Mouse (Mus musculus): Measurements from ENCODE around the gene Sec22b. TPM values are rescaled to one million over a fixed set of nuclear protein-coding genes. Genes with fewer than 3 reads are reported as not detected.

The Sec22b gene
- polyA plus RNA-seq, 1 experiment from 2014 or later = 187 TPM

- Histone ChIP-seq H3K27me3 (replicated peaks; ENCODE audit: control insufficient read depth, insufficient read depth, low read length) (no peaks in the 10 kb centered on the region), H3K4me2 (ENCODE audit: low read depth, low read length) (no peak overlapping the region), H3K4me1 (ENCODE audit: control insufficient read depth, insufficient read depth, low read length) (peaks cover 63% of the 10 kb centered on the region), H3K36me3 (ENCODE audit: control insufficient read depth, insufficient read depth, low read length) (no peaks in the 10 kb centered on the region), H3K4me3 (ENCODE audit: low read depth, low read length) (no peak overlapping the region), H3K9me3 (ENCODE audit: control insufficient read depth, low read length) (no peaks in the 10 kb centered on the region), H3K27ac (replicated peaks; ENCODE audit: low read depth, low read length) (peak overlapping the region; percentile 81), H3K9ac (ENCODE audit: low read depth, low read length) (no peak overlapping the region)
- ATAC-seq (ENCODE audit: low read depth) (no peak), DNase-seq (ENCODE audit: low spot score) (no peak)
- 16% methylated on average over 10 of the region's 10 CpGs for WGBS
These were observed 38.9 kb downstream of the Sec22b start for GRCm38 (mm10) chr3:97939626-97940510.

DNA sequence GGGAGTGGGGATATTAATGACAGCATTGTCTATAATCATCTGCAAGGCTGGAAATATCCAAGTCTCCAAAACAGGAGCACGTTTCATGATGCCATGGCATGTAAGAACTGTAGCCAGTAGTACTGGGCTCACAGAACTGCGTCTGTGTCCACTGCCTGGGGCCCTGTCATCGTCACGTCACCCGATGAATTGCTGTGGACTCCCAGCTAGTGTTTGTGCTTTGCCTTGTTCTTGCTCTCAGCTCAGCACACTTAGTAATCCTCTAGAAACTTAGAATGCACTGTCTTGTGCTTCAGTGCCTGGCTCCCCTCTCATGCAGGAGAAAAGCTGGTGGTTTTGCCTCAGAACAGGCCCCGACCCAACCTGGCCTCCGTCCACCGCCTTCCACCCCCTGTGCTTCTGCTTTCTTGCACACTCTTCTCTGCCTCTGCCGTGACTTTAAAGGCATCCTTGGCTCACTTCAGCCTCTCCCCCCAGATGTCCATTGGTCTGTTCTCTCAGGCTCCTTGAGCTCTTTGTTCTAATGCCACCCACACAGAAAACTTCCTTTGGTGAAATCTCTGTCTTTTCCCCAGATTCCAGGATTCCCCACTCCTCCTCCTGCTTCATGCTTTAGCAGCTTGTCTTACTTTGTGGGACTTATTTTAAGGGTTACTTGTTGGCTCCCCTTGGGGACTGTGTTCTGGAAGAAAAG is 39.7 kb downstream of the Sec22b start:
- Histone ChIP-seq H3K9ac (ENCODE audit: low read depth, low read length) (peak overlapping the region; percentile 37; the same call in 1 of the 2 replicates), H3K4me1 (ENCODE audit: control insufficient read depth, insufficient read depth, low read length) (peaks cover 64% of the 10 kb centered on the region), H3K9me3 (ENCODE audit: control insufficient read depth, low read length) (no peaks in the 10 kb centered on the region), H3K27me3 (replicated peaks; ENCODE audit: control insufficient read depth, insufficient read depth, low read length) (no peaks in the 10 kb centered on the region), H3K4me2 (ENCODE audit: low read depth, low read length) (no peak overlapping the region), H3K27ac (replicated peaks; ENCODE audit: low read depth, low read length) (peak overlapping the region; percentile 81), H3K4me3 (ENCODE audit: low read depth, low read length) (no peak overlapping the region), H3K36me3 (ENCODE audit: control insufficient read depth, insufficient read depth, low read length) (no peaks in the 10 kb centered on the region)
- 21% methylated on average over 9 of the region's 9 CpGs for WGBS
- ATAC-seq (ENCODE audit: low read depth) (no peak), DNase-seq (ENCODE audit: low spot score) (peak; percentile 42)

GRCm38 (mm10) chr3:97941440-97942259 is 40.7 kb downstream of the Sec22b start:
- Histone ChIP-seq H3K4me3 (ENCODE audit: low read depth, low read length) (no peak overlapping the region), H3K4me2 (ENCODE audit: low read depth, low read length) (peak overlapping the region; percentile 40), H3K4me1 (ENCODE audit: control insufficient read depth, insufficient read depth, low read length) (peaks cover 64% of the 10 kb centered on the region), H3K27ac (replicated peaks; ENCODE audit: low read depth, low read length) (peak overlapping the region; percentile 81), H3K36me3 (ENCODE audit: control insufficient read depth, insufficient read depth, low read length) (no peaks in the 10 kb centered on the region), H3K27me3 (replicated peaks; ENCODE audit: control insufficient read depth, insufficient read depth, low read length) (no peaks in the 10 kb centered on the region), H3K9me3 (ENCODE audit: control insufficient read depth, low read length) (no peaks in the 10 kb centered on the region), H3K9ac (ENCODE audit: low read depth, low read length) (peak overlapping the region; percentile 47)
- 22% methylated on average over 11 of the region's 11 CpGs for WGBS
- ATAC-seq (ENCODE audit: low read depth) = peak; percentile 37
- DNase-seq (ENCODE audit: low spot score) = peak; percentile 52

DNA sequence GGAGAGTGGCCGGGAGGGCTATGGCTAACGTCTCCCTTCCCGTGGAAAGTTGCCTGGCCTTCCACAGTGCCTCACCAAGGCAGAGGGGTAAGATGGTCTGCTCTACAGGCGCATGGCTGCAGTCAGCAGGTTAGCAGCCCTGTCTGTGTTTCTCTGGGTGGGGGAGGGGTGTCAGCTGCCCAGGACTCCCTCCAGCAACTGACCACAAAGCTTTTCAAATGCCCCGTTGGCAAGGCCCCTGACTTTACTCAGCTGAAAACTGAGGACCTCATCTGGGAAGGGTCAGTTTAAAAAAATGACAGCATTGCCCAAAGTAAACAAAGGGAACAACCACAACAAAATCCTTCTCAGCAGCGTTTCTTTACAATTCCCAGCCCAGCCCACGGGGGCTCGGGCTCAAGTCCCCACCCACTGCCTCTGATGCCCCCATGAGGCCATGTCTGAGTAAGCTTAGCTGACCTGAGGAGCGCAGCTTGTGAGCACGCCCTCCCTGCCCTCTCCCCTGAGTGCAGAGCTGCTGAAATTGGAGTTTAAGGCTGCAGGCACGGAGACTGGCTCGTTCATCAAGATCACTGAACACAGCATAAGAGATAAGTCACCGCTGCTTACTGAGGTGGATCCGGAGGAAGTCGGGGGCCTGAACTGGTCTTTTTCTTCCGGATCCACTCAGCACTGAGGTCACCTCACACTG is 41.4 kb downstream of the Sec22b start:
- peak; percentile 44 for ATAC-seq (ENCODE audit: low read depth)

DNA sequence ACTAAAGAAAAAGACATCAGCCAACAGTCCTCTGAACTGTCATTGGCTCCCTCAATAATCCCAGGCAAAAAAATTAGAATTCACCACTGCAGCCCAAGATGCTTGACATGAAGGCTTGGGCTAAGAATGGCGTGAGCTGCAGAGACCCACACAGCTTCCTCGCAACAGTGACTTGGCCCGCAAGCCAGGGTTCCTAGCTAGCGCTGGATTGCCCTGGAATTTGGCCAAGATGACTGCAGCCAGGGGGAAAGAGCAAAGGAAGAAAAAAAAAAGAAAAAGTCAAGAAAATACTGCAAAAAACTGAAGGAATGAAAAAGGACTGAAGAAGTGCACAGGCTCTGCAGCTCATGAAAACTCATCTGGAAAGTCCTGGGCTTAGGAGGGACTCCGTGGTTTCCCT is 43.5 kb downstream of the Sec22b start:
- Histone ChIP-seq H3K27me3 (replicated peaks; ENCODE audit: control insufficient read depth, insufficient read depth, low read length) (no peaks in the 10 kb centered on the region), H3K4me2 (ENCODE audit: low read depth, low read length) (no peak overlapping the region), H3K9me3 (ENCODE audit: control insufficient read depth, low read length) (no peaks in the 10 kb centered on the region), H3K4me3 (ENCODE audit: low read depth, low read length) (no peak overlapping the region), H3K9ac (ENCODE audit: low read depth, low read length) (no peak overlapping the region), H3K4me1 (ENCODE audit: control insufficient read depth, insufficient read depth, low read length) (peaks cover 48% of the 10 kb centered on the region), H3K36me3 (ENCODE audit: control insufficient read depth, insufficient read depth, low read length) (no peaks in the 10 kb centered on the region), H3K27ac (replicated peaks; ENCODE audit: low read depth, low read length) (no peak overlapping the region)
- WGBS = 48% methylated on average over 5 of the region's 5 CpGs
- DNase-seq (ENCODE audit: low spot score) = peak; percentile 72
- no peak for ATAC-seq (ENCODE audit: low read depth)

More for the DNA sequence above, 41.4 kb downstream of the Sec22b start:
- WGBS = 7% methylated on average over 16 of the region's 16 CpGs
- no peaks in the 10 kb centered on the region for H3K9me3 ChIP-seq (ENCODE audit: control insufficient read depth, low read length)
- peak; percentile 78 for DNase-seq (ENCODE audit: low spot score)
- H3K9ac ChIP-seq (ENCODE audit: low read depth, low read length) = peak overlapping the region; percentile 47
- peak overlapping the region; percentile 40 for H3K4me2 ChIP-seq (ENCODE audit: low read depth, low read length)
- no peaks in the 10 kb centered on the region for H3K27me3 ChIP-seq (replicated peaks; ENCODE audit: control insufficient read depth, insufficient read depth, low read length)
- H3K36me3 ChIP-seq (ENCODE audit: control insufficient read depth, insufficient read depth, low read length) = no peaks in the 10 kb centered on the region
- H3K4me1 ChIP-seq (ENCODE audit: control insufficient read depth, insufficient read depth, low read length) = peaks cover 63% of the 10 kb centered on the region
- peak overlapping the region; percentile 81 for H3K27ac ChIP-seq (replicated peaks; ENCODE audit: low read depth, low read length)
- no peak overlapping the region for H3K4me3 ChIP-seq (ENCODE audit: low read depth, low read length)

DNA sequence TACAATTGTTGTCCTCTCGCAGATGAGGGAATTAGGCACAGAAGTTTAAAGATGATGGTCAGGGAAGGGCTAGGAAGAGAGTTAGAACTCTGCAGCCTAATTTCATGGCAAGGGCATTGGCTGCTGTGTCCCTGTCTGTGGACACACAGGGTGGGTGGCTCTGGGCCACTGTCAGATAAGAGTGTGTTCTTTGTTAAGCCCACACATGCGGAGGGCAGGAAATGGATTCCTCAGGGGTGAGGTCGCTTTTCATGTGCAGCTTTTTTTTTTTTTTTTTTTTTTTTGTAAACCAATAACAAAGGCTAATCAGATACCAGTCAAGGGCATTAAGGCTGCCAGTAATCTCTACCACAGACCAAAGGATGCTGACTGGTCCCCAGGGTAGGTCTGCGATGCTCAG is 45.4 kb downstream of the Sec22b start:
- no peaks in the 10 kb centered on the region for H3K27me3 ChIP-seq (replicated peaks; ENCODE audit: control insufficient read depth, insufficient read depth, low read length)
- peaks cover 28% of the 10 kb centered on the region for H3K4me1 ChIP-seq (ENCODE audit: control insufficient read depth, insufficient read depth, low read length)
- no peak for ATAC-seq (ENCODE audit: low read depth)
- no peaks in the 10 kb centered on the region for H3K36me3 ChIP-seq (ENCODE audit: control insufficient read depth, insufficient read depth, low read length)
- H3K9me3 ChIP-seq (ENCODE audit: control insufficient read depth, low read length) = no peaks in the 10 kb centered on the region
- no peak for DNase-seq (ENCODE audit: low spot score)
- no peak overlapping the region for H3K4me3 ChIP-seq (ENCODE audit: low read depth, low read length)
- WGBS = 29% methylated on average over 4 of the region's 4 CpGs
- no peak overlapping the region for H3K4me2 ChIP-seq (ENCODE audit: low read depth, low read length)
- H3K9ac ChIP-seq (ENCODE audit: low read depth, low read length) = no peak overlapping the region
- H3K27ac ChIP-seq (replicated peaks; ENCODE audit: low read depth, low read length) = no peak overlapping the region

GRCm38 (mm10) chr3:97948518-97948917 is 47.5 kb downstream of the Sec22b start:
- DNase-seq (ENCODE audit: low spot score) (no peak), ATAC-seq (ENCODE audit: low read depth) (no peak)
- Histone ChIP-seq H3K4me2 (ENCODE audit: low read depth, low read length) (no peak overlapping the region), H3K9me3 (ENCODE audit: control insufficient read depth, low read length) (no peaks in the 10 kb centered on the region), H3K9ac (ENCODE audit: low read depth, low read length) (no peak overlapping the region), H3K4me1 (ENCODE audit: control insufficient read depth, insufficient read depth, low read length) (peaks cover 14% of the 10 kb centered on the region), H3K27ac (replicated peaks; ENCODE audit: low read depth, low read length) (no peak overlapping the region), H3K36me3 (ENCODE audit: control insufficient read depth, insufficient read depth, low read length) (no peaks in the 10 kb centered on the region), H3K27me3 (replicated peaks; ENCODE audit: control insufficient read depth, insufficient read depth, low read length) (no peaks in the 10 kb centered on the region), H3K4me3 (ENCODE audit: low read depth, low read length) (no peak overlapping the region)
- WGBS = 84% methylated on average over 2 of the region's 2 CpGs

- Histone ChIP-seq H3K27ac (replicated peaks; ENCODE audit: low read depth, low read length) (no peak overlapping the region), H3K4me3 (ENCODE audit: low read depth, low read length) (no peak overlapping the region), H3K9me3 (ENCODE audit: control insufficient read depth, low read length) (0 out of 2 replicates have a peak, but pooled peaks cover 2% of the 10 kb centered on the region), H3K4me2 (ENCODE audit: low read depth, low read length) (no peak overlapping the region), H3K9ac (ENCODE audit: low read depth, low read length) (no peak overlapping the region), H3K36me3 (ENCODE audit: control insufficient read depth, insufficient read depth, low read length) (no peaks in the 10 kb centered on the region), H3K4me1 (ENCODE audit: control insufficient read depth, insufficient read depth, low read length) (0 out of 2 replicates have a peak, but pooled peaks cover under 1% of the 10 kb centered on the region), H3K27me3 (replicated peaks; ENCODE audit: control insufficient read depth, insufficient read depth, low read length) (no peaks in the 10 kb centered on the region)
- WGBS = 49% methylated on average over 5 of the region's 5 CpGs
- no peak for DNase-seq (ENCODE audit: low spot score)
- ATAC-seq (ENCODE audit: low read depth) = no peak
These were observed 49.0 kb downstream of the Sec22b start for GRCm38 (mm10) chr3:97949946-97950345.

All from embryonic facial prominence, embryonic 14.5 days (tissue).